Mouse (Mus musculus) C2C12 (cell line): ENCODE measurements around the gene Gopc.
A peak's percentile ranks its signal among the peaks of the same experiment; 100 is the strongest.

ENCODE experiments used
- CEBPB ChIP-seq: IDR thresholded peaks from one replicate; pipeline ENCODE4 v1.6.1; 2011; ENCODE audit warnings: low read depth, mild to moderate bottlenecking, control low read depth, moderate library complexity
- CTCF ChIP-seq: IDR thresholded peaks from one replicate; pipeline ENCODE4 v1.5.1; 2011; ENCODE audit not compliant: control insufficient read depth, insufficient read depth, insufficient read length
- MAX ChIP-seq: IDR thresholded peaks from one replicate; pipeline ENCODE4 v1.6.1; 2011; ENCODE audit warnings: mild to moderate bottlenecking, control low read depth
- MYOD1 ChIP-seq: IDR thresholded peaks from one replicate; pipeline ENCODE4 v1.6.1; 2011; ENCODE audit warnings: low read depth; ENCODE audit not compliant: control insufficient read depth, insufficient read length
- MYOG ChIP-seq: IDR thresholded peaks from one replicate; pipeline ENCODE4 v1.6.1; 2011; ENCODE audit not compliant: control insufficient read depth, insufficient read length; ENCODE audit errors: extremely low read depth
- USF1 ChIP-seq: IDR thresholded peaks from one replicate; pipeline ENCODE4 v1.6.1; 2011; ENCODE audit warnings: low read depth, mild to moderate bottlenecking, control low read depth, moderate library complexity

GRCm38 (mm10) chr10:52417299-52417997, 35.5 kb upstream of the Gopc start, which contains the start of gene Nus1:
- TF ChIP-seq CTCF (peak; percentile 96), MAX (peak; percentile 74), CEBPB (no peak), MYOG (no peak), MYOD1 (no peak), USF1 (no peak)
